Mouse (Mus musculus): Measurements from ENCODE around the gene Smyd1.

Gene Smyd1

DNA sequence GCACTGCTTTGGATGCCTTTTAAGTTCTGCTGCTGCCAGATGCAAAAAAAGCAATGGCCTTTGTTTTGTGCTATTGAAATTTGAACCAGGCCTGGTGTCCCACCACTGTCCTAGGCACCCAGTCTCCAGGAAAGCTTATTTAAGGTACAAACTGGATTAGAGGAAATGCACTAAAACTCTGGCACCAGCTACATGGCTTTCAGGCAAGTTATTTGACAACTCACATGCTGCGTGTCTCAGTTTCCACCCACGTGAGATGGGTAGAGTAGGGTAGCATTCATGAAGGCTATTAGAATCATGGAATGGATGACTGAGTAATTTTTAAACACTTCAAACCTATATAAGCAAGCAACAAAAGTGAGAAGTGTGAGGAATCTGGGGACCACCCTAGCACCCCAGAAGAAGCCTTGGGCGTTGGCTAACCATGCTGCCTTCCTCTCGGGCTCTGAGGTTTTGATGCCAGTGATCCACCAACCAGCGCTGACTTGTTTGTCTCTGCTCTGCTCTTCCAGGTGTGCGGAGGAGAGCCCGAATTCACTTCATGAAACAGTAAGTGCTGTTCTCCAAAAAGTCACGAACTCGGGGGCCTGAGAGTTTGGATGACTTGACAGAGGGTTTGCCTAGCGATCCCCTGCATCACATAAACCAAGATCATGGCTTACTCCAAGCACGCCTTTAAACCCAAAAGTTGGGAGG lies 11.7 kb upstream of the Smyd1 start:
- no peak for TF ChIP-seq GATA4 (IDR thresholded peaks at IDR 0.05; ENCODE audit: insufficient replicate concordance, low read length)

DNA sequence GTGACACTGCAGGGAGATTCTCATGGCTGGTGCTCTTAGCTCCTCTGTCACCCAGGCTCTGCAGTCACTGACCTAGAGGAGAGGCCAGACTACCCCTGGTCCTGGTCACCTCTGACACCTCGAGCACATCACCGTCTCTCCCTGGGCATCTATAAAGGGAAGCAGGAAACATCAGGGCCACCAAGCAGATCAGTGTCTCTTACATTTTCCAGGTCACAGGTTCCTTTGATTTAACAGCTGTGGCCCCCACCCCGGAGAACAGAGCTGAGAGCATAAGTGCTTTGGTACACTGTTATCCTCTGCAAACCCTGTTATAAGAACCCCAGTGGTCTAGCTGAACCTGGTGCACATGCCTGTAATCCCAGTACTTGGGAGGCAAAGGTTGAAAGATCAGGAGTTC lies 11.0 kb upstream of the Smyd1 start:
- no peak for TF ChIP-seq GATA4 (IDR thresholded peaks at IDR 0.05; ENCODE audit: insufficient replicate concordance, low read length)

DNA sequence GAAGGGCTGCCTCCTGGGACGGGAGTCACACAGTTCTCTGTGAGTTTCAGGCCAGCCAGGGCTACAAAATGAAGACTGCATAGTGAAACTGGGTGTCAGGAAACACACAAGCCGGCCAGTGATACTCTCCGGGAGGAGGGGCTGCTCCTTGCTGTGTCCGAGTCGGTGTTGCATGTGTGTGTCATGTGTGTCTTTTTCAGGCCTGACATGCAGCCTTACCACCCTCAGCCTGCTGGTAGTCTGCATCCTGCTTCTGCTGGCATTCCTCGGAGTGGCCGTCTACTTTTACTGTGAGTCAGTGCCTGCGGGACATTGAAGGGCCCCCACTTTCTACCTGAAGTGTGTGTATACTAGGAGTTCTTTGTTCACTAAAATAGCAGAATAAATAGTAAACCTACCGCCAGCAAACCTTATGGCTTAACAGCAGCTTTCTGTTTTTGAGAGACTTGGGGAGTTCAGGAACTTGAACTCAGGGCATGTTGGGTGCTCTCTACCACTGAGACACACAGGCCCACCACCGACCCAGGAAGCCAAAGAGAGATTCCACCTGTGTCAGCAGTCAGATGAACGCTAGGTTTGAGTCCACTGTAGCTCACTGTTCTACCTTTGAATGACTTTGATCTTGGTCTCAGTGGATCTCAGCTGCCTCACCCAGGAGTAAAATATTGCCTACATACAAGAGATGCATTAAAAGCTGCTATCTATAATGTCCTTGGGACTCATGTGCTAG lies 10.4 kb upstream of the Smyd1 start:
- no peak for TF ChIP-seq GATA4 (IDR thresholded peaks at IDR 0.05; ENCODE audit: insufficient replicate concordance, low read length)

DNA sequence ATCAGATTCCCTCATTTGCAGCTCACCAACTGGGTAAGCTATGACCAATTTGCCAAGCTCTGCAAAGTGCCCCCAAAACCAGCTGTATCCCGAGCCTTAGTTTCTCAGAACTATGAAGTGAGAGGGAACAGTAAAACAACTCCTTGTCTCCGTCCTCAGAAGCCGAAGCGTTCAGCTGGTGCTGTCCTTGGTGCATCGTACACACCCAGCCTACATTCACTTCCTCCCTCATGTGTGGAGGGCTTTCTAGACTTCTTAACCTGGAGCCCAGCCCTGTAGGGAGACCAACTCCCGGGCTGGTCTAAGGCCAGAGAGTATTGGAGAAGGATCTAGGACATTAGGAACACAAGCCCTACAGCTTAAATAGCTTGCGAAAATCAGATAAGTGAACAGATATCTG lies 8.5 kb upstream of the Smyd1 start:
- no peak for TF ChIP-seq GATA4 (IDR thresholded peaks at IDR 0.05; ENCODE audit: insufficient replicate concordance, low read length)

DNA sequence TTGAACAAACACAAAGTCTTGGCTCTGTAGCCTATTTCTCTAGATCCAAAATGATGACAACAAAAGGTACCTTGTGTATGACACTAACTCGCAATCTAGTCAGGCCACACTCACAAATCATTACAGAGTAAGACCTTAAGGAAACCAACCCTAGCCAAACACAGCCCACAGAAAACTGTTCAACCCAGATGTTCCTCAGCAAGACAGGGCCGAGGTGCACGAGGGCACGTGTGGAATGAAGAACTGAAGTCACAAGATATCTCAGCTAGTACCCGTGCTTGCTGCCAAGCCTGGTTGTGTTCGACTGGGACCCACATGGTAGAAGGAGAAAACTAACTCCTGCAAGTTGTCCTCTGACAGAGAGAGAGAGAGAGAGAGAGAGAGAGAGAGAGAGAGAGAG lies 7.8 kb upstream of the Smyd1 start:
- no peak for TF ChIP-seq GATA4 (IDR thresholded peaks at IDR 0.05; ENCODE audit: insufficient replicate concordance, low read length)

DNA sequence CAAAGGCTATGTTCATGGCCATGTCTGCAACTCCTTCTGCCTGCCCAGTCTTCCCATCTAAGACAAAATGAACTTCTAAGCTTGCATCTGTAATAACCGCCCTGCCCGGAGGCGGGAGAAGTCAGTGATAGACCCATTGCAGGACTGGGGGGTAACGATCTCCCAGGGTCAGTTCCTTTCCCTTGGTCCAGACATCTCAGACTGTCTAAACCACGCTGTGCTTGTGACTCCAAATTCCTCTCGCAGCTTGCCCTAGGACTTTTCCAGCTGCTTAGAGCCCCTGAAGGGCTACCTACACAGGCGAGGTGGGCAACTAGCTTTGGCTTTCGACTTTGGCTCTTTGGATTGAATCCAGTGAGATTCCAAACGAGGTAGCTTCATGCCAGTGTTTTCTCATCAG lies 2.8 kb upstream of the Smyd1 start:
- TF ChIP-seq GATA4 (IDR thresholded peaks at IDR 0.05; ENCODE audit: insufficient replicate concordance, low read length): no peak

DNA sequence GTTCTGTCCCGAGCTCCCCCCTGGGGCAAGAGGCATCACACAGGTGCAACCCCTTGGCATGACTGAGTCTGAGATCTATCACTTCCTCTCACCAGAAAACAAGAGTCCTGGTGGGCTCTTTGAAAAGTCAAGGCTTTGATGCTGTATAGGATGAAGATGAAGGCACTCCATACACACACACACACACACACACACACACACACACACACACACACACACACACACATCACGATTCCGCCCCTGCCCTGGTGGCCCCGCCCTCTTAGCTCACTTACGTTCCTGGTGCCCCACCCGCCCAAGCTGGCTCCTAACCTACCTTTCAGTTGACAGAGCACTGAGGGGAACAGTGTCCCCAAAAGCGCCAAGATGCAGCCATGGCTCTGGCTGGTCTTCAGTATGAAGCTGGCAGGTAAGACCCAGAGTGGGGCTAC lies 473 bp upstream of the Smyd1 start, which contains the start of gene Cd8b1:
TSS of gene Cd8b1 (plus strand) at position 298 of the 431 bp plus-strand sequence.
- TF ChIP-seq GATA4 (IDR thresholded peaks at IDR 0.05; ENCODE audit: insufficient replicate concordance, low read length): no peak

DNA sequence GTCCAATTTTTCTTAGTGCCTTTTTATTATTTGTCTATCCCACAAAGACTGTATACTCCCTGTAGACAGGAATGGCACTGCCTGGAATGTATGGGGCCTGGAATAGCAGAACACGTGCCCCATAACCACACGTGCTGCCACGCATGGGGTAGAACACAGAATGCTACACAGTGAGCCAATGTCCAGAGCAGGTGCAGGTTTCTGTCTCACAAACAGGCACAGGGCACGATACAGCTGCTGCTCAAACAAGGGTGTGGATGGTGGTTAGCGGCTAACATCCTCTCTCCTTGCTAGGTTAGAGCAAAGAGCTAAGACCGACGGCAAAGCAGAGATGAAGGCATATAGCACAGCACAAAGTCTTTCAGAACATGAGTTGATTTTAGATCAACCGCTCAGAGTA lies 14.5 kb downstream of the Smyd1 start:
- no peak for TF ChIP-seq GATA4 (IDR thresholded peaks at IDR 0.05; ENCODE audit: insufficient replicate concordance, low read length)

DNA sequence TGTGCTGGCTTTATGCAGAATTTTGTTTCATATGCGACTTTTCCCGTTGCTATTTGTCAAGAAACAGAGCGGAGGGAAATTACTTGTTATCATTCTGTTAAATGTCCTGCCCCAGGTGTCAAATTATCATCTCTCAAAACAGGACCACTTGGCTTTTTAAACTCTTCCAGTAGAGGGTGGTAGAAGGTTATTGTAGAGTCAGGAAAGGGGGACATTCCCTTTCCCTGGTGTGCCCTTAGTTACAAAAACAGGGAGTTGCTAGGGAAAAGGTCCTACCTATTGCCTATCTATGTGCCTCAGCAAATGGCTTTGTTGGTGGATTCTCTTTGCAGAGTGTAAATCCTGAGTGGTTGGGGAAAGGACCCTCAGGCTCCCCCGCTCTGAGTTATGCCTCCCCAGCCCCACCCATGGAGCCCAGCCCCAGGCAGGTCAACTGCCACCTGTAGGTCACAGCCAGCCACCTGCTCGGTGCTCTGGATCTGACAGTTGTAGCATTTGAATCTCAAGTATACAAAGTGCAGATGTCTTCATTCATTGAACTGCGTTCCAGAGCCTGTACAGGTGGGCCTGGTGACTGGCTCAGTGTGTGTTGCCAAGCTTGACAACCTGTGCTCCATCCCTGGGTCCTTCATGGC lies 19.8 kb downstream of the Smyd1 start:
- no peak for TF ChIP-seq GATA4 (IDR thresholded peaks at IDR 0.05; ENCODE audit: insufficient replicate concordance, low read length)

DNA sequence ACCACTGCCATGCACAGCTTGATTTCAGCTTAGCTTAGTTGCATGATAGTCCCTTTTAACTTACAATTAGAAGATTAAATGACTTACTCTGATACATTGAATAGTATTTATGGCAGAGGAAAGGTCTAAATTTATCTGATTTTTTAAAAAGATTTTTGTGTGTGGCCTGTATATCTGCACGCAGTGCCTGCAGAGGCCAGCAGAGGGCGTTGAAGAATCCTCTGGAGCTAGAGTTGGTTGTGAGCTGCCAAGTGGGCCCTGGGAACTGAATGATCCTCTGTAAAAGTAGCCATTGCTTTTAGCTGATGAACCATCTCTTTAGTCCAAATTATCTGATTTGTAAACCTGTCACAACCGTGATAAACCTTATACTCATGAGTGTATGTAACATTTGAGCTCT lies 23.3 kb downstream of the Smyd1 start:
- no peak for TF ChIP-seq GATA4 (IDR thresholded peaks at IDR 0.05; ENCODE audit: insufficient replicate concordance, low read length)

DNA sequence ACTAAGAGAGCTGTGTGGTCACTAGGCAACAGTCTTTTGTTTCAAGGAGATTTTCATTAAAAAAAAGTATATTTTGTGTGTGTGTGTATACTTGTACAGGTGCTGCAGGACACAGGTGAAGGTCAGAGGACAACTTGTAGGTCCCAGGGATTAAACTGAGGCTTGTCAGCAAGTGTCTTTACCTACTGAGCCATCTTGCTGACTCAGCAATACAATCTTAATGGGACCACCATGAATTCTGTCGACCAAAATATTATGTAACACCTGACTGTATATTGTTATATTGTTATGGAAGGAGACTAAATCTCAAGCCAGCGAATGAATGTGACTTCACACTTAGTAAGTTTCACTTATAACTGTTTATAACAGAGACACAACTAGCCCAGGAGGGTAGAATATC lies 24.0 kb downstream of the Smyd1 start:
- no peak for TF ChIP-seq GATA4 (IDR thresholded peaks at IDR 0.05; ENCODE audit: insufficient replicate concordance, low read length)

DNA sequence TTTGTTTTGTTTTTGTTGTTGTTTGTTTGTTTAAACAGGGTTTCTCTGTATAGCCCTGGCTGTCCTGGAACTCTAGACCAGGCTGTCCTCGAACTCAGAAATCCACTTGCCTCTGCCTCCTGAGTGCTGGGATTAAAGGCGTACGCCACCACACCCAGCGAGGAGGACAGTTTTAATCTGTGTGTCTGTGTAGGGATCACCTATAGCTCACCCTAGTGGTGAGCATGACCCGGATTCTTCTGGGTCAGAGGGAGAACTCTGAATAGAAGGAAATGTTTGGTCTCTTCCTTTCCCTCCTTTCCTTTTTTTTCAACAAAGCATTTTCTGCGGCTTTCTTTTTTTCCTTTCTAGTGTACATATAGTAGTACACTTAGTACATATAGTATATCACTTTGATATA lies 26.7 kb downstream of the Smyd1 start:
- no peak for TF ChIP-seq GATA4 (IDR thresholded peaks at IDR 0.05; ENCODE audit: insufficient replicate concordance, low read length)

DNA sequence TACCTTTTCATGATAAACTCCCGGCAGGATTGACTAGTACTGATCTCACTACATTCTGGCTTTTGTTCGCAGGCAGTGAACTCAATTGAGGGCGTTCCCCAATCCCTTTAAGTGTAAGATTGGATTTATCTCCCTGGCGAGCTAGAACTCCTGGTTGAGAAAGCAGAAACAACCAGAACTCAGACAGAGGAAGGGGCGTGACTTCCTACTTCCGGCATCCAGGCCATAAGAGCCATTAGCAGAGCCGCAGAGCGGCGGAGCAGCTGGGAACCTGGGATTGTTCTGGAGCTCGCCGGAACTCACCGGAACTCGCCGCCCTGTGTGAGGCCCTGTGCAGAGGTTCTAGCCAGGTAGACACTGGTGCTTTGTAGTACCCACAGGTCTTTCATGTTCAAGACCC lies 28.5 kb downstream of the Smyd1 start:
- no peak for TF ChIP-seq GATA4 (IDR thresholded peaks at IDR 0.05; ENCODE audit: insufficient replicate concordance, low read length)

DNA sequence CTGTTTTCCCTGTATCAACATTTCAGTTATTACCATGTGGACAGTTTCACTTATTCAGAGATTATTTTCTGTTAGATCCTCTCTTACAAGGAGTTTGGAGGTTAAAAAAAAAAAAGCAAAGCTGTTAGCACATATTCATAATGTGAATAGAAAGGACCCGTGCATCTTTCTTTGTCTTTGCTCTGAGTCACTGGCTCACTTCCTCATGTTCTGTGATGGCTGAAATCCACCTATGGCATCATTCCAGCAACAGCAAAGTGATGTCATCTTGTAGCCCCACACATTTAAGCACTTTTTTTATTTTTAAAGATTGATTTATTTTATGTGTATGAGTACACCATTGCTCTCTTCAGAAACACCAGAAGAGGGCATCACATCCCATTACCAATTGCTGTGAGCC lies 42.6 kb downstream of the Smyd1 start:
- TF ChIP-seq GATA4 (IDR thresholded peaks at IDR 0.05; ENCODE audit: insufficient replicate concordance, low read length): no peak

DNA sequence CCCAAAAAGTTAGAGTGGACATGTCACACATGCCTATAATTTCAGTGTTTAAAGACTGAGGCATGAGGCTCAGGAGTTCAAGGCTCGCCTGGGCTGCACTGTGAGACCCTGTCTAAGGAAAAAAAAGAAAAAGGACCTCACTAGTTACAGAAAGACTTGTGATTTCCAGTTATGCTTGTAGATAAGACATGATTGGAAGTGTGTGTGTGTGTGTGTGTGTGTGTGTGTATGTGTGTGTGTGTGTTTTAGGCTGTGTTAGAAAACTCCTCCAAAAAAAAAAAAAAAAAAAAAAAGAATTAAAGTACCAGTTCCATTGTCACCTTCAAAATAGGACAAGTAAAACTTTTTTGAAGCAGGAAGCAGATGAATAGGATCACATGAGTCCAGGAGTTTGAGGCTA lies 47.4 kb downstream of the Smyd1 start:
- TF ChIP-seq GATA4 (IDR thresholded peaks at IDR 0.05; ENCODE audit: insufficient replicate concordance, low read length): no peak

DNA sequence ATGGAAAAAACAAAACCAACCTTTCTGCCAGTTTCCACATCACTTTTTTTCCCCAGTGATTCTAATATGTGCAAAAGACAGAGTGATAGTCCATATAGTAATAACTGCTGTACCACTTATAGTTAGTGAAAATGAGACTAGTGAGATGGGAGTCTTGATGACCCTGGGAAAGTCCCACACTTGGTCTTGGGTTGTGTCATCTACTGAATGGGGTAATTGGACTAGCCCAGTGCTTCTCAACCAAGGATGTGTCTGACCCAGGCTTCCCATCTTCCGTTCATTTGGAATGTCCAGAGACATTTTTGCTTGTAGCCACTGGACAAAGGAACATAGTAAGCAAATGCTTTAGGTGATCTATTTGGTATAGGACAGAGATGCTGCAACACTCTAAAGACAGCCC lies 48.3 kb downstream of the Smyd1 start:
- TF ChIP-seq GATA4 (IDR thresholded peaks at IDR 0.05; ENCODE audit: insufficient replicate concordance, low read length): no peak

Data from liver, adult (tissue).